Mouse (Mus musculus) thymus, postnatal 25 days (tissue): Measurements from ENCODE around the gene Dmrta2.

ENCODE experiments used
- DNase-seq: peaks from one replicate; pipeline ENCODE4 v3.0.0; 2022

Dmrta2 gene

DNA sequence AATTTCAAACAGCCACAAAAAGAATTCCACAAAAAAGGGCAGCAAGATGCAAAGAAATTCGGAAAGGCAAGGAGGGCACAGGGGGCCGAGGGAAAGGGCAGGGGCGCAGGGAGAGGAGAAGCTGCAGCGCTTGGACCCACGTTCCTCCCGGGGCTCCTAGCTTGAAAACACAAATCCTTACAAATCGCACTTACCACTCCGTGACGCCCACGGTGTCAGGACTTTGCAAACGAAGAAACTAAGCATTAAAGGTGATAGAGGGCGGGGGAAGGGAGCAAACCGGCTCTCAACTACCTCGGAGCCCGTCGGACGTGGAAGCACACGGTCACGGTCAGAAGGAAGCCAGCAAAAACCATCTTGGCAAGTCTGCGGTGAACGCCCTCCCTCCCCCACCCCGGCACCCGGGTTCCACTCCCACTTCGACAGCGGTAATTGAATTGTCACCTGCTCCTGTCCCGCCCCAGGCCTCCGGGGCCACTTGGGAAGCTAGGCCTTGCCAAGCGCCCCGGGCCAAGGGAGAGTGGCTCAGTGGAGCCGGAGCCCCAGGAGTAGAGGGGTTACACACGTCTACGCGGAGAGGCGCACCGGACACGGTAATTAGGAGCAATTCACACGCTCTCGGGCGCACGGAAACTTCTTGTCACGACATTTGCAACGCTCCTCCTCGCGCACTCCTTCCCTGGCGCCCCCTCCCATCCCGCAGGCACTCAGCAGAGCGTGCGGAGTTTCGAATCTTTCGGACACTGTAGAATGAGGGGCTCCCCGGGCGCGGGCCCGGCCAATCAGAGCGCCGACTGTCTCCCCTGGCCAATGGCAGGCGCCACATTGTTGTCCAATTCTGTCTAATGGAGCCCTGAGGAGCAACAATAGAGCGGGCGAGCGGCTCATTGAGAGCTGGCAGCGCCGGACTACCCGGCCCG, at the start of gene Dmrta2:
Gene Dmrta2 (plus strand): TSS at position 906 of the 920 bp plus-strand sequence.
- DNase-seq, result no peak

DNA sequence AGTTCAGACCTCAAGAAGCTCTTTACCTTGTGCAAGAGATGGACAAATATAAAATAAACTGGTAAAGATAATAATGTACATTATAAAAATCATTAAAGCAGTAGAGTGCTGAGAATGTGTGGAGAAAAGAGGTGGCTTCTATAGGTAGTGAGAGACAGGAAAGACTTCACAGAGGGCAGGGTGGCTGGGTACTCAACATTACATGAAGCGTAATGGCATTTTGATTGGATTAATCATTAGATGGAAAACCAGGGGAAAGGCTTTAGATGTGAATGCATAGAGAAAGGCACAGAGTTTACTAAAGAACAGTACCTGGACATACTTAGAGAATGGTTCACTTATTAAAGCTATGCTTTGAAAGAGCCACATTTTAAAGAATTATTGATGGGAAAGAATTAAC, 48.8 kb upstream of the Dmrta2 start:
- no peak for DNase-seq

DNA sequence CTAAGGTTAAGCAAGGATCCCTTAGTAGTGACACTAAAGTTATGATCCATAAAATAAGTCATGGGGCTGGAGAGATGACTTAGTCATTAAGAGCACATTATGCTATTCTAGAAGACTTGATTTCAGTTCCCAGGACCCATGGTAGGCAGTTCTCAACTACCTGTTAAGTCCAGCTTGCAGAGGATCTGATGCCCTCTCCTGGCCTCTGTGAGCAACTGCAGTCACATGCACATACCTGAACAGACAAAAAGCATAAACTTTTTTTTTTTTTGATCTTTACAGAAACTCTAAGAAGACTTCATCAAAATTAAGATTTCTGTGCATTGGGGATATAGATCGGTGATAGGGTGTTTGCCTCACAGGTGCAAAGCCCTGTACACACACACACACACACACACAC, 47.4 kb upstream of the Dmrta2 start:
- peak; percentile 17 for DNase-seq

GRCm38 (mm10) chr4:109930935-109931334, 46.9 kb upstream of the Dmrta2 start:
- DNase-seq, result no peak

DNA sequence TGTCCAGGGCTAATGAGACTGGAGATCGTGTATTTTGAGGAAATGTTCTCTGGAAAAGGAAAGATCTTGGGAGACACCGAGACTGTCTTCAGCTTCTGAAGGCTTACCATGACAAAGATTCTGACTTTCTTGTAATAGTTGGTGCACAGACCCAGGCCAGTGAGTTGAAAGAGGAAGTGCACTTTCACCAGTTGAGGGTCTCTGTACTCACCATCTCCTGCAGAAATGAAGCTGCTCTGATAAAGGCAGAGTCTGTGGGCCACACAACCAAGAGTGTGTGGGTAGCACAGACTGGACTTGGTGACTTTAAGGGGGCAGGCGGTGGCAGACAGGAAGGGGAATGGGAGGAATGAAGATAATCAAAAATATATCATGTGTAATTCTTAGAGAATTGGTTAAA, 41.3 kb upstream of the Dmrta2 start:
- no peak for DNase-seq

- DNase-seq, result no peak
These were observed 38.6 kb upstream of the Dmrta2 start for GRCm38 (mm10) chr4:109939291-109939690.

DNA sequence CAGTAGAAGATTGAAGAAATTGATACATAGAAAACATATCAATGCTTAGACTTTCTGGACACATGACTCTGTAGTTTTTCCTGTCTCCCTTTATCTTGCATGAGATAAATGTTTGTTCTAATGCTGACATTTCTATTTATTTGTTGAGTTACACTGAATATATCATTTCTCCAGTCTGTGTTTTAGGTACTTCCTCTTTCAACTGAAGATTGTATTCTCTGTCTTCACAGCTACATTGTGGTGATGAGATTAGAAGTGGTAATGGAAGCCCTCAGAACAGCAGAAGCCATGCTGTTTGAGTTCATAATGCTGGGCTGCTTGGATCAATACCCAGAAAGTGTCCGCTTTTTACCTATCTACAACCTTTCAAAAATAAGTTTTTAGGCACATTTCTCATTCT, 32.3 kb upstream of the Dmrta2 start:
- no peak for DNase-seq

- no peak for DNase-seq
These were observed 28.5 kb upstream of the Dmrta2 start for GRCm38 (mm10) chr4:109949307-109949706.

DNA sequence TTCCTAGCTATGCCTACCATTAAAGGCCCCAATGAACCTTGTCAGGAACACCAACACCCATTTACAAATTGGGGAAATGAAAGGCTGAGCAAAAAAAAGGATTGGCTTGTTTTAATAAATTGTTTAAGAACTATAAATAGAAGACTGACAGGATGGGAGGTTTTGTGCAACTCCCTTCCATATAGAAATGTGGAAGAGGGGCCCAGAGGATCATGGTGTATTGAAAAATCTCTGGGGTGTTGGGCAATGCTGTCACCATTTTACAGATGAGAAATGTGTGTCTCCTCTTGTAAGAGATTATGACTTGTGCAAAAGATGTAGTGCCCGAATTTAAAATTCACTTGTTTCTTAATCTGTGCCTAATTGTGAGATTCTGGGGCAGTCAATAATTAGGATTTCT, 24.3 kb upstream of the Dmrta2 start:
- DNase-seq, result no peak

DNA sequence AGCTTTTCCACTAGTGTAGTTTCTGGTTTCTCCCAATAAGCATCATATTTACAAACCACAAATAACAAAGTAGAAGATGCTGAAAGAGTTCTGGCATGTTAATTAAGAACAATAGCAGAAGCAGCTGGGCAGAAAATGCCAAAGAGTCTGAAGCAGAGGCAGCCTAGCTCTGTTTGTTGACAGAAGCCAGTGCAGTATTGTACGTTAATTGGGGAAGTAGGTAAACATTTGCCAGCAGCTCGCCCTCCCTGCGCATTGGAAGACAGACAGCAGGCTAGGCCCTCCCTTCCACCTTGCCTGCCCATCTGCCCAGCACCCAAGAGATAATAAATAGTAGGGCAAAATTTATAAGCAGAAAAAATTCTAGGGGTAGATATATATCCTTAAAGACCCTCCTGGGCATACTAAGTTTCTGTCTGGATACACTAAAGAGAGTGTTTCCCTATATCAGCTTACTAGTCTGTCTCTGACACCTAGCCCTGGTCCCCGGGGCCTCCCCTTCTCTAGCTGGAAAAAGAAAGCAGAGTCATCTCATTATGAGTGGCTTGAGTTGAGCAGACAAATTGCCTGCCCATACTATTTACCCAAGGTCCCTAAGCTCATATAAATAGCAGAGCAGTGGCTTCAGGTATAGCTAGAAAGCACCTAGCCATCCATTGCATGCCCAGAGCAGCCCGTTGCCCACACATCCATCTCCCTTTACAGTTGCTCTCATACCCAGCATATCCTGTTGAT, 17.5 kb upstream of the Dmrta2 start:
- DNase-seq, result no peak

DNA sequence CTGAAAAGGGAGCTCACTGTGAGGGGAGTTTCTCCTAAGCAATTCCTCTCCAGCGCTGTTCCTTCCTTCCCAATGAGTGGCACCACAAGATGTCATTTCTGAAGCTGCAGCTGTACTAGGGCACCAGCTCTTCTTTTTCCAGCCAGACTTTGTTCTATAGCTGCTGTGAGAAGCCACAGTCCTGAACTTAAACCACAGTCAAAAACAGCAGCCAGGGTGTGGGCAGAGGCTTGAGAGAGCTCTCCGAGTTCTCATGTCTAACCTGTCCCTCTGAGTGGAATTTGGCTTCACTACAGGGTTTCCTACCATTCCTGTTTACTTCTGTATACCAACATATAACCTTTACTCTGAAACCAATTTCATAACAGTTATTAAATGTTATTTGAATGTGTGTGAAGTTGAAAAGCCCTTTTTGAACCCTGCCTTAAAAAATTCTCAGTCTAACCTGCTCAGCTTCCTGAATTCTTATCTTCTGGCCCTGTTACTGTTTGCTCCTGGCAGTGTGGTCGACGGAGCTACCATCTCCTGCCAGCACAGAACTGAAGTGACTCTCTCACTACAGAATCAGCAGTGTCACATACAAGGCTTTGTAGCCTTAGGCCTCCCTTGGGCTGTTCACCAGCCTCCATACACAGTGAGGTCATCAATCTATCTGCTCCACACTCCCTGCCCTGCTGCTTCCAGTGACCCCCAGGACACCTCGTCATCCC, 14.1 kb upstream of the Dmrta2 start:
- DNase-seq, result no peak

- no peak for DNase-seq
These were observed 8.3 kb upstream of the Dmrta2 start for GRCm38 (mm10) chr4:109969561-109969960.

DNA sequence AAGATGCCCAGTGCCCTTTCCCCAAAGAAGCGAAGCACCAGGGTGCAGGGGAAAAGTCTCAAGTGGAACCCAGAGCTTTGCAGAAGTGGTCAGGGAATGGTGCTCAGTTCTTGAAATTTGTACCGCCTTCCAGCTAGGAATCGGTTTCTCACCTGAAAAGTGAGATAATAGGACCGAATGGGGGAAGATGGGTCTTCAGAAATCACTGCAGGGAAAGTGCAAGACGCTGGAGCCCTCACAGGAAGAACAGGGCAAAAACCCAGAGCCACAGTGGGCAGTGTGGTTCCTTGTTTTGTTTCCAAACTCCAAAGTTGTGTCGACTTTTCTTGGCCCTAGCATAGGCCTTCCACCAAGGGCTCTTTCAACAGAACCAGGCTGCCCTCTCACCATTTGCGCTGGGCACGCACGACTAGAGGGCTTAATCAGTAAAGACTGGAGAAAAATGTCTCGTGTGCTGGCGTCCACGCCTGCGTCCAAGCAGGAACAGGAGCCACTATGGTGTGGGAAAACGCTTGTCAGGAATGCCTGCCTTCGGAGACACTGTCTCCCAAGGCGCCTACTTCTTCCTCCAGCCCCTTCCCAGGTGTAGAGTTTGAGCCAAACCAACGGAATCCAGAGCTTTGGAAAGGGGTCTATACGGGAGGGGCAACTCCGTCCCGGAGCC, 3.7 kb upstream of the Dmrta2 start:
- no peak for DNase-seq

DNA sequence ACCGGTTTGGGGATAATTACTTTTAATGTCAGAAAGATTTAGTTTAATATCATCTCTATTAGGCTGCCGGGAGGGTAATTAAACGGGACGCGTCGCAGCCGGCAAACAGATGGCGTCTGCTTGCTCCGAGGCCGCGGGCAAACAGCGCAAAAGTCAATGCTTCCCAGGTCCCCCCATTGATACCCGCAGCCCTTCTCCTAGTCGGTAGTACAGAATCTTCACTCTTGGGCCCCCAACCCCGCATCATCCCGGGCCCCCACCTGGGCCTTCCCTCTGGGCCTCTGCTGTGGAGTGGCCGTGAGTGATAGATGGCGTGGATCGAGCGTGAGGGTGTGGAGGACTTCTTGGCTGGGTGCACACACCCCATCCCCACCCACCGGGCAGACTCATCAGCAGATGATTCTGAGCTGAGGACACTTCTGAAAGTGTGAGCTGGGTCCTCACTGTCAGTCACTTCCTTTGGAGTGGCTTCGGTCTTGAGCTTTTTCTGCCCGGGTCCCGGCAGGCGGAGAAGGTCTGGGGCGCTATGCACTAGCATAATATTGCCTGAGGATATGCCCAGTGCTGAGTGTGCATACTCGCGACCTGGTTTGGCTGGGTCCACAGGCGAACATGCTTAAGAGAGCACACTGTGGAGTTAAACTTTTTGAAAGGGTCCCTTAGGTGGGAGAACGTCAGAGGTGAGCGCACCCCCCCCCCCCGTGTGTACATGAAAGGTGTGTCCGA, 3.0 kb upstream of the Dmrta2 start:
- DNase-seq, result no peak

DNA sequence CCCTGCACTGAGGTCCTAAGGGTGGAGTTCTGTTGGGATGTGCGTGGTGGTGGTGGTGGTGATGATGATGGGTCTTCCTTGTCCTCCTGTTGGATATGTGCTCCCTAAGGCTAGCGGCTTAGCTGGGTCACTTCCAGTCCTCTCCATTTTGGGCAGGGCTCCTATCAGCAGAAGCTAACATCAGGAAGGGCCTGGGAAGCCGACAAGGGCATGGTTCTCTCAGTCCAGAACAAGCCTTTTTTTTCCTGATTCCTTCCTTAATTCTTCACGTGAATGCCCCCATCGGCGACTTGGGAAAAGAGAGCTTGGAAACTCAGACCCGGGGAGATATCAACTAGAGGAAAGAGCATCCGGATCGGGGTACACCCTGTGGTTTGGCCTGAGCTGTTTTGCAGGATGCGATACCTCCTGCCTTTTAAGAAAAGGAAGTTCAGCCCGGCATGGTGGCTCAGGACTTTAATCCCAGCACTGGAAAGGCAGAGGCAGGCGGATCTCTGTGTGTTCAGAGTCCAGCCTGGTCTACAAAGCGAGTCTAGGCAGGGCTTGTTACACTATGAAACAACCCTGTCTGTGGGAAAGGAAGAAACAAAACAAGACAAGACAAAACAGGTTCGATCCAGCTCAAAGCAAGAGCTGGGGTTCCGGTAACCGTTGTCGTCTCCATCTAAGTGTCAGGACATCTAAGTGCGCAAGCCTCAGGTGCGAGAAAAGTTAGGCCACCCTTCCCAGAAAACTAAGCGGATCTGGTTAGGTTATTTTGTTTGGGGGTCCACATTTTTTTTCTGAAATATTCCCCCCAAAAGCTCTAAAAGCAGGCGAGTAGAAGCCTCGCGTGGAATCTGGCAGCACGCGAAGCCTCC, 2.2 kb upstream of the Dmrta2 start:
- DNase-seq, result no peak

- no peak for DNase-seq
These were observed 1.3 kb upstream of the Dmrta2 start for GRCm38 (mm10) chr4:109976273-109977147.

DNA sequence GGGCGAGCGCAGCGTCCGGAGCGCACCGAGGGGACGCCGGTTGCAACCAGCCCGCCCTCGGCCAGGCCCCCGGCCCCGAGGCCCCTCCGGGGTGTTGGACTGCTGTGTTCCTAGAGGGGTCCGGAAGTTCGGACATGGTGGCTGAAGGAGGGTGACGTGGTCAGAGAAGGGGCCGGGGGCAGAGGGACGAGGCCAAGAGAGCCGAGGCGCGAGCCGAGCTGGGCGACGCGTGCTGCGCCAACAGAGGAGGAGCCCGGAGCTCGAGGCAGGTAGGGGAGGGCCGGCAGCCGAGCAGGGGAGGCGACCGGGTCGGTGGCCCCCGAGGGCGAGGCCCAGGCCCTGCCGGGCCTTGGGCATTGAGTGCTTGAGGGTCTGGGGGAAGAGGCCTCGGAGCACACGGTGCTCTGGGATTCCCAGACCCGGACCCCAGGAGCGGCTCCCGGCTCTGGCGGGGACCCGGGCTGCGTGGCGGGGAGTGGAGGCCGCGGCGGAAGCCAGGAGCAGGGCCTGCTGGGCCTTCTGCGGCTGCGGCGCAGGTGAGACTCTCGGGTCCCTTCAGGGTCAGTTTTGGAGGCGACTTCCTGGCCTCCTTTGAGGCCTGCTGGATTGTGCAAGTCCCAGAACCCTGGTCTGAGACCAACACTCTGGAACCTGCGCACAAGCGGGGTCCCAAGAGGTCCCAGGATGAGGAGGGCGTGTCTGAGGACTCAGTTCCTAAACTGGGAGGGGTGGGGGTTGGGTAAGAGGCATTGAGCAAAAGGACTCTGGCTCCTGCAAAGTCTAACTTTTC, 410 bp downstream of the Dmrta2 start:
- no peak for DNase-seq

- no peak for DNase-seq
These were observed 1.0 kb downstream of the Dmrta2 start for GRCm38 (mm10) chr4:109978858-109979340.
